Comparison of ENCODE assay signal across 18 mouse cellular contexts in the genomic region with DNA sequence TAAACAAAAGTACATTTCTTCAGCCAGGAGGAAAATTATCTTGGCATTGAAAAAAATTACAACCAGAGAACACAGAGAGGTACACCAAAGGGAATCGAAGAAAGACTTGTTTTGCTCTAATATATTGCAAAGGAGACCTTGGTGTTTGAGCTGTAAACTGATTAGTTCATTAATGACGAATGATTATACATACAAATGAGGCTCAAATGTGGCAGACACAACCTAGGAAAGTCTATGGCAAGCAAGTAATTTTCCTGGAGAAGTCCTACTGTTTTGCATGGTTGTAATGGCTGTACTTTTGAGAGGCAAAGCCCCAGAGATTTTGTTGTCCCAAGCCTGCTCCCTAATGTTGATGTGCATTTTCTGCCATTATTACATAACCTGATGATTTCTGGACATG.
"Had no signal": no experiment of that assay in that cellular context is flagged by ENCODE, and none has a peak within 500 bp of the region (broad histone marks: within the 10 kb centered on the region; RNA-seq: fewer than 3 reads in every experiment).

No protein-coding gene starts in this region.

- H3K27ac ChIP-seq: lung, embryonic 15.5 days; macrophage; midbrain, embryonic 13.5 days; midbrain, embryonic 15.5 days; neural tube, embryonic 12.5 days; stomach, embryonic 15.5 days; stomach, postnatal 0 days had no signal

- H3K9ac ChIP-seq: liver, postnatal 0 days; lung, embryonic 15.5 days; midbrain, embryonic 13.5 days; midbrain, embryonic 15.5 days; neural tube, embryonic 12.5 days; stomach, embryonic 15.5 days had no signal

- DNase-seq: liver, postnatal 0 days; lung, adult 2 months; lung, postnatal 14 days; lung, postnatal 36 days; right cerebral cortex, postnatal 14 days; thymus, adult 2 months; thymus, postnatal 25 days; thymus, postnatal 4 days had no signal

- H3K4me2 ChIP-seq: lung, embryonic 15.5 days; midbrain, embryonic 11.5 days; midbrain, embryonic 13.5 days; midbrain, embryonic 15.5 days; neural tube, embryonic 12.5 days; stomach, embryonic 15.5 days had no signal

- ATAC-seq: liver, postnatal 0 days; lung, postnatal 0 days; midbrain, embryonic 13.5 days; midbrain, embryonic 15.5 days had no signal

- H3K36me3 ChIP-seq: lung, embryonic 15.5 days; midbrain, embryonic 13.5 days; midbrain, embryonic 15.5 days; neural tube, embryonic 12.5 days; stomach, embryonic 15.5 days had no signal

- H3K4me3 ChIP-seq: lung, embryonic 15.5 days; megakaryocyte, embryonic 14.5 days; midbrain, embryonic 13.5 days; midbrain, embryonic 15.5 days; neural tube, embryonic 12.5 days; stomach, embryonic 15.5 days had no signal

- H3K9me3 ChIP-seq: lung, embryonic 15.5 days; megakaryocyte, embryonic 14.5 days; midbrain, embryonic 13.5 days; midbrain, embryonic 15.5 days; neural tube, embryonic 12.5 days; stomach, embryonic 15.5 days had no signal

- H3K4me1 ChIP-seq: lung, embryonic 15.5 days; megakaryocyte, embryonic 14.5 days; midbrain, embryonic 13.5 days; midbrain, embryonic 15.5 days; neural tube, embryonic 12.5 days; stomach, embryonic 15.5 days had no signal

- H3K27me3 ChIP-seq: lung, embryonic 15.5 days; megakaryocyte, embryonic 14.5 days; midbrain, embryonic 13.5 days; midbrain, embryonic 15.5 days; neural tube, embryonic 12.5 days; stomach, embryonic 15.5 days had no signal
